Mouse (Mus musculus) thymus, adult 2 months (tissue): ENCODE data around the gene Kat6b.

Experiments
- CTCF ChIP-seq: fragments of 200-500 bp; IDR thresholded peaks from 2 replicates; pipeline ENCODE4 v1.5.1; 2012; ENCODE audit warnings: mild to moderate bottlenecking, control low read depth, low read length, moderate library complexity, borderline replicate concordance; ENCODE audit not compliant: control insufficient read depth, poor library complexity, insufficient read depth; ENCODE audit errors: extremely low read depth
- POLR2A ChIP-seq: fragments of 200-500 bp; IDR thresholded peaks from 2 replicates; pipeline ENCODE4 v1.6.1; 2012; ENCODE audit warnings: mild to moderate bottlenecking, low read length, control low read depth, moderate library complexity; ENCODE audit not compliant: control insufficient read depth, poor library complexity, insufficient read depth; ENCODE audit errors: extremely low read depth

GRCm38 (mm10) chr14:21600174-21600566 is 118.9 kb downstream of the Kat6b start:
- TF ChIP-seq POLR2A, result no peak
- TF ChIP-seq CTCF, result no peak
